Mouse (Mus musculus): ENCODE measurements at regions not wholly inside any gene's neighbourhood (a gene's known extent, or its start where the extent isn't known, plus 50 kb on each side); places are given as distances from the start of the nearest gene placed in this dataset.

- TF ChIP-seq EP300 (optimal IDR thresholded peaks at IDR 0.05) (no peak), CTCF (IDR thresholded peaks at IDR 0.05; ENCODE audit: low read depth) (no peak)
Measured at GRCm38 (mm10) chr11:48661641-48662040, 138.5 kb upstream of the Rack1 start.
